Mouse (Mus musculus) forebrain, embryonic 12.5 days (tissue): Measurements from ENCODE around the gene C1qtnf12. TPM values are rescaled to one million over a fixed set of nuclear protein-coding genes. Genes with fewer than 3 reads are reported as not detected.

Source experiments
- ATAC-seq: fragments of 200-750 bp; cut with Nextera tagmentation; 2 replicates; pipeline ENCODE4 v1.8.0; 2017; ENCODE audit warnings: moderate TSS enrichment; ENCODE audit not compliant: low FRiP score
- H3K27ac ChIP-seq: fragments of 300-500 bp; sonication (generic); 2 replicates; pipeline ENCODE4 v1.5.1; 2016; ENCODE audit warnings: mild to moderate bottlenecking
- H3K27me3 ChIP-seq: fragments of 300-500 bp; sonication (generic); 2 replicates; pipeline ENCODE4 v1.6.1; 2016; ENCODE audit warnings: mild to moderate bottlenecking
- H3K36me3 ChIP-seq: fragments of 300-500 bp; sonication (generic); replicated peaks from 2 replicates; pipeline ENCODE4 v1.6.1; 2016; ENCODE audit warnings: mild to moderate bottlenecking
- H3K4me1 ChIP-seq: fragments of 300-500 bp; sonication (generic); 2 replicates; pipeline ENCODE4 v1.6.1; 2016
- H3K4me2 ChIP-seq: fragments of 300-500 bp; sonication (generic); 2 replicates; pipeline ENCODE4 v1.6.1; 2016; ENCODE audit warnings: mild to moderate bottlenecking, moderate library complexity
- H3K4me3 ChIP-seq: fragments of 300-500 bp; sonication (generic); replicated peaks from 2 replicates; pipeline ENCODE4 v1.5.1; 2016; ENCODE audit warnings: mild to moderate bottlenecking
- H3K9ac ChIP-seq: fragments of 300-500 bp; sonication (generic); 2 replicates; pipeline ENCODE4 v1.6.1; 2016; ENCODE audit warnings: mild to moderate bottlenecking
- H3K9me3 ChIP-seq: fragments of 300-500 bp; sonication (generic); 2 replicates; pipeline ENCODE4 v1.6.1; 2016
- WGBS: fragments of 180-500 bp; shearing (Covaris S2); methylation state at CpG from one replicate; pipeline ENCODE4 v1.1.7; 2016; 5-methylcytosine and 5-hydroxymethylcytosine counted together
- polyA plus RNA-seq: library from polyadenylated mRNA; unstranded; fragments of >200 nt; fragmentation: Nextera tagmentation; extraction: Ambion mirVana; gene quantifications from 2 replicates; pipeline ENCODE4 v1.2.1, GENCODE M21; 2016

The C1qtnf12 gene
- polyA plus RNA-seq, 1 experiment from 2014 or later = 11.6 TPM

- Histone ChIP-seq H3K27me3 (no peaks in the 10 kb centered on the region), H3K36me3 (peaks cover 54% of the 10 kb centered on the region), H3K9me3 (no peaks in the 10 kb centered on the region), H3K4me2 (no peak overlapping the region), H3K27ac (no peak overlapping the region), H3K4me3 (no peak overlapping the region), H3K9ac (no peak overlapping the region), H3K4me1 (no peaks in the 10 kb centered on the region)
- WGBS = 92% methylated on average over 2 of the region's 2 CpGs
- no peak for ATAC-seq
These were observed 52.3 kb downstream of the C1qtnf12 start for GRCm38 (mm10) chr4:156014436-156014835.

Other genes with a start within 250 kb of the C1qtnf12 start
- gene Tmem240, start 227.5 kb upstream of the C1qtnf12 start, polyA plus RNA-seq = 2.5 and 3.2 TPM in 2 replicates
- 95.3 and 99.0 TPM in 2 replicates for gene Atad3a, start 201.2 kb upstream of the C1qtnf12 start, polyA plus RNA-seq
- 9.8 and 11.5 TPM in 2 replicates for gene Vwa1, start 187.6 kb upstream of the C1qtnf12 start, polyA plus RNA-seq
- gene Tmem88b, start 176.4 kb upstream of the C1qtnf12 start, polyA plus RNA-seq = 0.22 and 0.35 TPM in 2 replicates
- gene Ankrd65, start 171.9 kb upstream of the C1qtnf12 start, polyA plus RNA-seq = not detected in 2 replicates
- 209 and 210 TPM in 2 replicates for gene Mrpl20, start 159.4 kb upstream of the C1qtnf12 start, polyA plus RNA-seq
- gene Ccnl2, start 149.8 kb upstream of the C1qtnf12 start, polyA plus RNA-seq = 195 and 202 TPM in 2 replicates
- gene Aurkaip1, start 131.0 kb upstream of the C1qtnf12 start, polyA plus RNA-seq = 131 and 132 TPM in 2 replicates
- gene Mxra8, start 122.6 kb upstream of the C1qtnf12 start, polyA plus RNA-seq = 22.9 and 24.3 TPM in 2 replicates
- gene Dvl1, start 114.9 kb upstream of the C1qtnf12 start, polyA plus RNA-seq = 6.1 and 9.2 TPM in 2 replicates
- 0.51 and 0.61 TPM in 2 replicates for gene Tas1r3, start 99.0 kb upstream of the C1qtnf12 start, polyA plus RNA-seq
- gene Cptp, start 92.9 kb upstream of the C1qtnf12 start, polyA plus RNA-seq = 17.9 and 23.4 TPM in 2 replicates
- gene Ints11, start 92.8 kb upstream of the C1qtnf12 start, polyA plus RNA-seq = 92.2 and 94.1 TPM in 2 replicates
- gene Pusl1, start 70.5 kb upstream of the C1qtnf12 start, polyA plus RNA-seq = 44.6 and 48.8 TPM in 2 replicates
- gene Acap3, start 70.5 kb upstream of the C1qtnf12 start, polyA plus RNA-seq = 47.9 and 57.2 TPM in 2 replicates
- gene Ube2j2, start 18.5 kb upstream of the C1qtnf12 start, polyA plus RNA-seq = 154 and 159 TPM in 2 replicates
- gene B3galt6, start 30.3 kb downstream of the C1qtnf12 start, polyA plus RNA-seq = 16.4 and 18.6 TPM in 2 replicates
- 115 and 117 TPM in 2 replicates for gene Sdf4, start 30.6 kb downstream of the C1qtnf12 start, polyA plus RNA-seq
- gene Tnfrsf4, start 51.5 kb downstream of the C1qtnf12 start, polyA plus RNA-seq = 0.70 and 1.2 TPM in 2 replicates
- gene Tnfrsf18, start 63.8 kb downstream of the C1qtnf12 start, polyA plus RNA-seq = 1.3 and 1.4 TPM in 2 replicates
- gene Ttll10, start 97.1 kb downstream of the C1qtnf12 start, polyA plus RNA-seq = 0.22 and 0.37 TPM in 2 replicates
- 68.9 and 69.0 TPM in 2 replicates for gene 9430015G10Rik, start 147.7 kb downstream of the C1qtnf12 start, polyA plus RNA-seq
- 1.2 and 1.3 TPM in 2 replicates for gene Rnf223, start 168.2 kb downstream of the C1qtnf12 start, polyA plus RNA-seq
- gene Agrn, start 235.2 kb downstream of the C1qtnf12 start, polyA plus RNA-seq = 139 and 152 TPM in 2 replicates
- 0.64 and 0.79 TPM in 2 replicates for gene Isg15, start 238.5 kb downstream of the C1qtnf12 start, polyA plus RNA-seq
- gene AW011738, start 241.0 kb downstream of the C1qtnf12 start, polyA plus RNA-seq = 7.1 and 8.2 TPM in 2 replicates